ENCODE assay signal across 29 mouse cellular contexts in the genomic region with DNA sequence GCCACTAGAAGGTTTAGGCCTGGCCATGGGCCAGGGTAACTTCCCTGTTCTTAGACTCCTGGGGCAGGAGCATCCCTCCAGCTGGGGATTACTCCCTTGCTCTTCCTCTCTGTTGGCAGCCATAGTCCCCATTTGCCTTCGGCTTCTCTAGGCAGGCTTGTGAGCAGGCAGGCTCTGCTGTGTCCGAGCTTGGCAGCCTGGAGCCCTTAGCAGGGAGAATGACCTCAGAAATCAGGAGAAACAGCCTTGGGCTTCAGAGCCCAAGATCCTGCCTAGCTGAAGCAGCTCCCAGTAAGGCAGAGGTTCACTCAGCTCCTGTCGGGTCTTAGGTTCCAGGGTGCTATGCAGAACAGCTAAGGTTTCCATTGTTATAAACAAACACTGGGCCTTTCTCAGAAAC. TPM values are rescaled to one million over a fixed set of nuclear protein-coding genes. Genes with fewer than 3 reads are reported as not detected.
DNase-seq lines count a peak whose midpoint lies in the region; ATAC-seq and TF ChIP-seq lines count a peak whose summit lies in the region.
"Had no signal": no experiment of that assay in that cellular context is flagged by ENCODE, and none has a peak within 500 bp of the region (broad histone marks: within the 10 kb centered on the region; RNA-seq: fewer than 3 reads in every experiment).

No protein-coding gene starts in this region.

- no peaks in the 10 kb centered on the region for H3K79me2 ChIP-seq in heart, adult 2 months (replicated peaks; ENCODE audit: control insufficient read depth, insufficient read depth, low read length)

- peak; percentile 47 for DNase-seq in adrenal gland, adult 2 months
- DNase-seq in adrenal gland, postnatal 25 days = no peak
- peak in 1 of 2 experiments; percentile 30 for DNase-seq in heart, adult 2 months
- DNase-seq in heart, postnatal 36 days = no peak
- peak; percentile 73 for DNase-seq in adipocyte (ENCODE audit: low spot score)
- DNase-seq in heart, postnatal 10 days = peak; percentile 15 to 26
- DNase-seq in hindbrain, embryonic 11.5 days (ENCODE audit: low spot score) = no peak
- no peak for DNase-seq in left cerebral cortex, postnatal 14 days (ENCODE audit: low spot score in 2 of 2)
- DNase-seq: cerebellum, adult 2 months; cerebellum, postnatal 25 days; embryo, embryonic 11 days; gastrocnemius, postnatal 14 days; kidney, adult 8-10 months; kidney, postnatal 14 days; lung, postnatal 4 days; thymus, adult 2 months; thymus, postnatal 4 days had no signal

- no peaks in the 10 kb centered on the region; the same call in 1 of the 2 replicates for H3K36me3 ChIP-seq in heart, adult 2 months (ENCODE audit: control insufficient read depth, insufficient read depth, low read length)
- H3K36me3 ChIP-seq in hindbrain, embryonic 11.5 days (ENCODE audit: control insufficient read depth, insufficient read depth, low read length) = peaks cover 11% of the 10 kb centered on the region; the same call in 1 of the 2 replicates

- TF ChIP-seq CTCF in heart, adult 2 months (IDR thresholded peaks at IDR 0.05) = no peak

- peak overlapping the region; percentile 93 for H3K27ac ChIP-seq in heart, adult 2 months
- H3K27ac ChIP-seq in hindbrain, embryonic 11.5 days (ENCODE audit: low read depth, low read length) = no peak overlapping the region
- H3K27ac ChIP-seq: embryonic facial prominence, embryonic 13.5 days; forebrain, embryonic 13.5 days; intestine, embryonic 15.5 days; midbrain, embryonic 15.5 days had no signal

- H3K27me3 ChIP-seq in heart, adult 2 months (ENCODE audit: control insufficient read depth, insufficient read depth, low read length) = no peaks in the 10 kb centered on the region
- H3K27me3 ChIP-seq in hindbrain, embryonic 11.5 days (ENCODE audit: control insufficient read depth, insufficient read depth, low read length) = no peaks in the 10 kb centered on the region
- H3K27me3 ChIP-seq: embryonic facial prominence, embryonic 13.5 days; forebrain, embryonic 13.5 days; intestine, embryonic 15.5 days; midbrain, embryonic 15.5 days had no signal

- no peak for ATAC-seq in hindbrain, embryonic 11.5 days (ENCODE audit: low FRiP score)
- ATAC-seq: activated CD4-positive, CD25-positive, alpha-beta regulatory T cell, adult 4 months; forebrain, embryonic 13.5 days; hindbrain, embryonic 16.5 days; intestine, embryonic 15.5 days; midbrain, embryonic 15.5 days had no signal

- H3K4me1 ChIP-seq in heart, adult 2 months (ENCODE audit: control insufficient read depth, insufficient read depth, low read length) = no peaks in the 10 kb centered on the region; the same call in 1 of the 2 replicates
- no peaks in the 10 kb centered on the region for H3K4me1 ChIP-seq in hindbrain, embryonic 11.5 days (replicated peaks; ENCODE audit: control insufficient read depth, insufficient read depth, low read length)
- H3K4me1 ChIP-seq: intestine, embryonic 15.5 days; midbrain, embryonic 15.5 days had no signal

- WGBS in heart, adult 2 months = 45% methylated on average over 3 of the region's 3 CpGs
- WGBS in hindbrain, embryonic 11.5 days = 73% methylated on average over 3 of the region's 3 CpGs

- H3K9ac ChIP-seq in heart, adult 2 months (ENCODE audit: low read depth, low read length) = peak overlapping the region; percentile 68; the same call in 1 of the 2 replicates
- no peak overlapping the region for H3K9ac ChIP-seq in hindbrain, embryonic 11.5 days (ENCODE audit: low read depth, low read length)
- H3K9ac ChIP-seq: forebrain, embryonic 13.5 days; intestine, embryonic 15.5 days; midbrain, embryonic 15.5 days had no signal

- no peak for TF ChIP-seq POLR2A in heart, adult 2 months (IDR thresholded peaks at IDR 0.05; ENCODE audit: insufficient read depth, low read depth, low read length)

- H3K4me2 ChIP-seq in hindbrain, embryonic 11.5 days (replicated peaks; ENCODE audit: low read depth, low read length) = no peak overlapping the region
- H3K4me2 ChIP-seq: embryonic facial prominence, embryonic 13.5 days; forebrain, embryonic 13.5 days; intestine, embryonic 15.5 days; midbrain, embryonic 15.5 days had no signal

- TF ChIP-seq EP300 in heart, adult 2 months (IDR thresholded peaks at IDR 0.05; ENCODE audit: insufficient read depth, low read depth, low read length) = no peak

- H3K4me3 ChIP-seq in heart, adult 2 months = peak overlapping the region; percentile 49
- H3K4me3 ChIP-seq in hindbrain, embryonic 11.5 days (ENCODE audit: low read depth, low read length) = no peak overlapping the region
- H3K4me3 ChIP-seq: embryonic facial prominence, embryonic 13.5 days; erythroblast, embryonic 14.5 days; forebrain, embryonic 13.5 days; intestine, embryonic 15.5 days; midbrain, embryonic 15.5 days had no signal

- intact Hi-C loops in heart, adult 2 months (cut with DNase I) = no loop called here
- intact Hi-C loops in heart, postnatal 36 days (cut with DNase I) = no loop called here
- intact Hi-C loops in heart, postnatal 10 days (cut with DNase I) = no loop called here
- intact Hi-C loops in left cerebral cortex, postnatal 14 days (cut with DNase I) = no loop called here

- no peaks in the 10 kb centered on the region for H3K9me3 ChIP-seq in hindbrain, embryonic 11.5 days (ENCODE audit: control insufficient read depth, low read length)
- H3K9me3 ChIP-seq: embryonic facial prominence, embryonic 13.5 days; forebrain, embryonic 13.5 days; intestine, embryonic 15.5 days; midbrain, embryonic 15.5 days had no signal

RNA-seq across cellular contexts. Expression of a gene that starts 1.1 kb away (rescaled TPM):
- 1,000 to 10,000 TPM; 1,499 to 1,761 TPM for total RNA-seq in adrenal gland, adult 2 months (2021)
- polyA plus RNA-seq in adrenal gland, adult 2 months (2012; rRNA removed) = 454 and 875 TPM in 2 replicates
- total RNA-seq in adrenal gland, postnatal 25 days (2021) = 610 and 755 TPM in 2 replicates
- total RNA-seq in heart, adult 2 months (2021) = 1,000 to 10,000 TPM; 2,777 to 3,250 TPM
- 1,727 and 2,194 TPM in 2 replicates for polyA plus RNA-seq in heart, adult 2 months (2012; rRNA removed)
- total RNA-seq in heart, postnatal 36 days (2021) = 1,000 to 10,000 TPM; 2,774 to 2,839 TPM
- total RNA-seq in heart, postnatal 10 days (2021) = 1,000 to 10,000 TPM; 1,771 to 1,883 TPM
- polyA plus RNA-seq in hindbrain, embryonic 11.5 days (2014; fragmentation: Nextera tagmentation; extraction: Ambion mirVana) = 0.86 TPM in 1 of 2 replicates, not detected in the other
- total RNA-seq in left cerebral cortex, postnatal 14 days (2021) = 1 to 10 TPM in 1 of 2 experiments, not detected in 1; 1.6 TPM
- total RNA-seq: megakaryocyte-erythroid progenitor cell, adult 5-6 weeks; neutrophil, adult 5-6 weeks had no signal
- polyA plus RNA-seq: activated CD4-positive, CD25-positive, alpha-beta regulatory T cell, adult 4 months; erythroblast, embryonic 14.5 days; forebrain, embryonic 13.5 days; hindbrain, embryonic 16.5 days; intestine, embryonic 15.5 days; liver, adult 2 months; midbrain, embryonic 15.5 days had no signal

RNA-seq across cellular contexts. Expression of a gene that starts 17.0 kb away (rescaled TPM):
- 10 to 100 TPM; 28.3 to 35.6 TPM for total RNA-seq in adrenal gland, adult 2 months (2021)
- 41.2 and 47.4 TPM in 2 replicates for polyA plus RNA-seq in adrenal gland, adult 2 months (2012; rRNA removed)
- 31.5 and 34.3 TPM in 2 replicates for total RNA-seq in adrenal gland, postnatal 25 days (2021)
- total RNA-seq in heart, adult 2 months (2021) = 10 to 100 TPM; 53.1 to 60.6 TPM
- polyA plus RNA-seq in heart, adult 2 months (2012; rRNA removed) = 86.9 and 100 TPM in 2 replicates
- total RNA-seq in heart, postnatal 36 days (2021) = 10 to 100 TPM; 62.1 to 71.1 TPM
- total RNA-seq in heart, postnatal 10 days (2021) = 10 to 100 TPM; 53.4 to 58.2 TPM
- 21.6 and 23.3 TPM in 2 replicates for polyA plus RNA-seq in hindbrain, embryonic 11.5 days (2014; fragmentation: Nextera tagmentation; extraction: Ambion mirVana)
- total RNA-seq in left cerebral cortex, postnatal 14 days (2021) = 10 to 100 TPM; 66.2 to 67.2 TPM

RNA-seq across cellular contexts. Expression of a gene that starts 17.4 kb away (rescaled TPM):
- 100 to 1,000 TPM; 104 to 122 TPM for total RNA-seq in adrenal gland, adult 2 months (2021)
- 37.4 and 46.4 TPM in 2 replicates for polyA plus RNA-seq in adrenal gland, adult 2 months (2012; rRNA removed)
- 125 and 128 TPM in 2 replicates for total RNA-seq in adrenal gland, postnatal 25 days (2021)
- total RNA-seq in heart, adult 2 months (2021) = 10 to 100 TPM; 72.6 to 86.1 TPM
- polyA plus RNA-seq in heart, adult 2 months (2012; rRNA removed) = 50.8 and 71.0 TPM in 2 replicates
- total RNA-seq in heart, postnatal 36 days (2021) = 10 to 100 TPM; 85.8 to 92.3 TPM
- total RNA-seq in heart, postnatal 10 days (2021) = 100 to 1,000 TPM; 111 to 114 TPM
- 182 and 243 TPM in 2 replicates for polyA plus RNA-seq in hindbrain, embryonic 11.5 days (2014; fragmentation: Nextera tagmentation; extraction: Ambion mirVana)
- total RNA-seq in left cerebral cortex, postnatal 14 days (2021) = 100 to 1,000 TPM; 128 to 133 TPM

RNA-seq across cellular contexts. Expression of a gene that starts 21.6 kb away (rescaled TPM):
- total RNA-seq in adrenal gland, adult 2 months (2021) = 1 to 10 TPM; 1.0 to 2.0 TPM
- polyA plus RNA-seq in adrenal gland, adult 2 months (2012; rRNA removed) = 0.62 and 1.2 TPM in 2 replicates
- 1.9 and 2.2 TPM in 2 replicates for total RNA-seq in adrenal gland, postnatal 25 days (2021)
- total RNA-seq in heart, adult 2 months (2021) = under 1 TPM in 1 of 2 experiments, not detected in 1; 0.07 TPM
- polyA plus RNA-seq in heart, adult 2 months (2012; rRNA removed) = 0.04 and 0.06 TPM in 2 replicates
- not detected for total RNA-seq in heart, postnatal 36 days (2021)
- not detected for total RNA-seq in heart, postnatal 10 days (2021)
- polyA plus RNA-seq in hindbrain, embryonic 11.5 days (2014; fragmentation: Nextera tagmentation; extraction: Ambion mirVana) = 0.06 and 0.17 TPM in 2 replicates
- under 1 TPM; 0.36 to 0.37 TPM for total RNA-seq in left cerebral cortex, postnatal 14 days (2021)
- total RNA-seq: gastrocnemius, postnatal 14 days; heart, adult 18-20 months had no signal
- polyA plus RNA-seq: activated CD4-positive, CD25-positive, alpha-beta regulatory T cell, adult 4 months; erythroblast, embryonic 14.5 days; limb, embryonic 11.5 days had no signal

RNA-seq across cellular contexts. Expression of a gene that starts 41.7 kb away (rescaled TPM):
- total RNA-seq in adrenal gland, adult 2 months (2021) = 10 to 100 TPM; 32.0 to 34.7 TPM
- 18.0 and 20.2 TPM in 2 replicates for polyA plus RNA-seq in adrenal gland, adult 2 months (2012; rRNA removed)
- 37.2 and 44.1 TPM in 2 replicates for total RNA-seq in adrenal gland, postnatal 25 days (2021)
- total RNA-seq in heart, adult 2 months (2021) = 10 to 100 TPM in 1 of 2 experiments, 1 to 10 TPM in 1; 8.8 to 12.3 TPM
- polyA plus RNA-seq in heart, adult 2 months (2012; rRNA removed) = 12.4 and 17.0 TPM in 2 replicates
- 10 to 100 TPM; 10.3 to 11.0 TPM for total RNA-seq in heart, postnatal 36 days (2021)
- 10 to 100 TPM; 13.1 to 15.9 TPM for total RNA-seq in heart, postnatal 10 days (2021)
- polyA plus RNA-seq in hindbrain, embryonic 11.5 days (2014; fragmentation: Nextera tagmentation; extraction: Ambion mirVana) = 24.2 and 28.9 TPM in 2 replicates
- 10 to 100 TPM; 25.4 to 27.2 TPM for total RNA-seq in left cerebral cortex, postnatal 14 days (2021)

Comparison
In these comparisons a context has a peak if more than half of its experiments do, and no peak if none do; other contexts are left out.
1. DNase-seq: peak in adrenal gland, adult 2 months (single experiment), adipocyte (single experiment) and heart, postnatal 10 days (2 of 2); none in adrenal gland, postnatal 25 days (single experiment), heart, postnatal 36 days (0 of 2), hindbrain, embryonic 11.5 days (single experiment) and left cerebral cortex, postnatal 14 days (0 of 2).
2. RNA of a gene that starts 1.1 kb away (total RNA-seq): 2,777 to 3,250 TPM in heart, adult 2 months, 2,774 to 2,839 TPM in heart, postnatal 36 days, 1,771 to 1,883 TPM in heart, postnatal 10 days, 1,499 to 1,761 TPM in adrenal gland, adult 2 months and 610 to 755 TPM in adrenal gland, postnatal 25 days; 1.6 TPM in left cerebral cortex, postnatal 14 days; every median in the first group is over 100 times any median in the second.